26 mouse cellular contexts compared by ENCODE assay signal in genomic region chr12:116574720-116575119, GRCm38 (mm10).
A peak's percentile ranks its signal among the peaks of the same experiment; 100 is the strongest.
DNase-seq lines count a peak whose midpoint lies in the region; ATAC-seq and TF ChIP-seq lines count a peak whose summit lies in the region.
"Had no signal": no experiment of that assay in that cellular context is flagged by ENCODE, and none has a peak within 500 bp of the region (broad histone marks: within the 10 kb centered on the region; RNA-seq: fewer than 3 reads in every experiment).

No protein-coding gene starts in this region.

- ATAC-seq in forebrain, embryonic 16.5 days = peak; percentile 48; the same call in 1 of the 2 replicates
- ATAC-seq in forebrain, embryonic 14.5 days = no peak
- ATAC-seq in hindbrain, embryonic 16.5 days = peak; percentile 43
- no peak for ATAC-seq in hindbrain, embryonic 12.5 days (ENCODE audit: low FRiP score)
- peak; percentile 72 for ATAC-seq in neural tube, embryonic 15.5 days (ENCODE audit: low FRiP score)
- ATAC-seq: CD4-positive, CD25-positive, alpha-beta regulatory T cell, adult 4 months; inflammation-experienced regulatory T-cells, adult 6 months had no signal

- no peak for DNase-seq in forebrain, embryonic 14.5 days (ENCODE audit: low spot score)
- no peak for DNase-seq in left cerebral cortex, adult 2 months (ENCODE audit: extremely low spot score in 1 of 2, low spot score in 2 of 2)
- no peak for DNase-seq in left cerebral cortex, adult 18-20 months (ENCODE audit: low spot score in 2 of 2)
- DNase-seq: adrenal gland, postnatal 14 days; cerebellum, adult 18-20 months; gastrocnemius, postnatal 36 days; heart, adult 18-20 months; heart, postnatal 36 days; lung, adult 2 months; lung, postnatal 10 days; midbrain, embryonic 14.5 days; thymus, adult 2 months; thymus, postnatal 36 days had no signal

- no peak for TF ChIP-seq CTCF in left cerebral cortex, adult 2 months (IDR thresholded peaks at IDR 0.05)

- intact Hi-C loops in left cerebral cortex, adult 2 months (cut with DNase I) = no loop called here

- H3K9me3 ChIP-seq in forebrain, embryonic 16.5 days (ENCODE audit: control insufficient read depth, low read length) = no peaks in the 10 kb centered on the region
- H3K9me3 ChIP-seq in forebrain, embryonic 14.5 days (replicated peaks; ENCODE audit: control insufficient read depth, low read length) = no peaks in the 10 kb centered on the region
- no peaks in the 10 kb centered on the region for H3K9me3 ChIP-seq in hindbrain, embryonic 16.5 days (ENCODE audit: control insufficient read depth, low read length)
- H3K9me3 ChIP-seq in hindbrain, embryonic 12.5 days (replicated peaks) = no peaks in the 10 kb centered on the region
- H3K9me3 ChIP-seq in neural tube, embryonic 15.5 days (replicated peaks) = no peaks in the 10 kb centered on the region
- H3K9me3 ChIP-seq: embryonic facial prominence, embryonic 15.5 days; kidney, embryonic 15.5 days; limb, embryonic 10.5 days; limb, embryonic 15.5 days had no signal

- 65% methylated on average over 5 of the region's 5 CpGs for WGBS in forebrain, embryonic 16.5 days
- WGBS in forebrain, embryonic 14.5 days = 80% methylated on average over 5 of the region's 5 CpGs
- 66% methylated on average over 5 of the region's 5 CpGs for WGBS in hindbrain, embryonic 16.5 days
- 84% methylated on average over 5 of the region's 5 CpGs for whole genome bisulfite sequencing in hindbrain, embryonic 12.5 days
- 46% methylated on average over 5 of the region's 5 CpGs for WGBS in neural tube, embryonic 15.5 days

- no peaks in the 10 kb centered on the region for H3K36me3 ChIP-seq in forebrain, embryonic 16.5 days (ENCODE audit: control insufficient read depth, insufficient read depth)
- H3K36me3 ChIP-seq in forebrain, embryonic 14.5 days (ENCODE audit: control insufficient read depth, insufficient read depth, low read length) = no peaks in the 10 kb centered on the region
- H3K36me3 ChIP-seq in hindbrain, embryonic 16.5 days (ENCODE audit: control insufficient read depth, insufficient read depth, low read length) = no peaks in the 10 kb centered on the region
- H3K36me3 ChIP-seq in hindbrain, embryonic 12.5 days = no peaks in the 10 kb centered on the region
- H3K36me3 ChIP-seq in neural tube, embryonic 15.5 days = no peaks in the 10 kb centered on the region
- H3K36me3 ChIP-seq: embryonic facial prominence, embryonic 15.5 days; kidney, embryonic 15.5 days; limb, embryonic 10.5 days; limb, embryonic 15.5 days had no signal

- H3K27ac ChIP-seq in forebrain, embryonic 16.5 days (ENCODE audit: low read length) = peak overlapping the region; percentile 72
- H3K27ac ChIP-seq in forebrain, embryonic 14.5 days (ENCODE audit: low read depth, low read length) = no peak overlapping the region
- H3K27ac ChIP-seq in hindbrain, embryonic 16.5 days (ENCODE audit: low read depth, low read length) = peak overlapping the region; percentile 48
- no peak overlapping the region for H3K27ac ChIP-seq in hindbrain, embryonic 12.5 days
- H3K27ac ChIP-seq in left cerebral cortex, adult 2 months = peak overlapping the region; percentile 50
- H3K27ac ChIP-seq in neural tube, embryonic 15.5 days (replicated peaks) = peak overlapping the region; percentile 63
- H3K27ac ChIP-seq: embryonic facial prominence, embryonic 15.5 days; kidney, embryonic 15.5 days; limb, embryonic 10.5 days; limb, embryonic 15.5 days; liver, embryonic 14.5 days; macrophage had no signal

- H3K4me3 ChIP-seq in forebrain, embryonic 16.5 days (replicated peaks; ENCODE audit: low read length) = no peak overlapping the region
- H3K4me3 ChIP-seq in forebrain, embryonic 14.5 days (ENCODE audit: low read depth, low read length) = no peak overlapping the region
- H3K4me3 ChIP-seq in hindbrain, embryonic 16.5 days (ENCODE audit: low read length) = no peak overlapping the region
- H3K4me3 ChIP-seq in hindbrain, embryonic 12.5 days = no peak overlapping the region
- H3K4me3 ChIP-seq in left cerebral cortex, adult 2 months = no peak overlapping the region
- H3K4me3 ChIP-seq in neural tube, embryonic 15.5 days (replicated peaks) = no peak overlapping the region
- H3K4me3 ChIP-seq: embryonic facial prominence, embryonic 15.5 days; kidney, embryonic 15.5 days; limb, embryonic 10.5 days; limb, embryonic 15.5 days had no signal

- H3K9ac ChIP-seq in forebrain, embryonic 16.5 days (replicated peaks; ENCODE audit: low read depth, low read length) = no peak overlapping the region
- no peak overlapping the region for H3K9ac ChIP-seq in forebrain, embryonic 14.5 days (ENCODE audit: low read length)
- no peak overlapping the region for H3K9ac ChIP-seq in hindbrain, embryonic 16.5 days (ENCODE audit: low read depth, low read length)
- no peak overlapping the region for H3K9ac ChIP-seq in hindbrain, embryonic 12.5 days
- no peak overlapping the region for H3K9ac ChIP-seq in neural tube, embryonic 15.5 days (replicated peaks)
- H3K9ac ChIP-seq: embryonic facial prominence, embryonic 15.5 days; kidney, embryonic 15.5 days; limb, embryonic 15.5 days; liver, embryonic 14.5 days had no signal

- no peak overlapping the region for H3K4me2 ChIP-seq in forebrain, embryonic 16.5 days (ENCODE audit: low read length)
- H3K4me2 ChIP-seq in forebrain, embryonic 14.5 days (ENCODE audit: low read length) = no peak overlapping the region
- H3K4me2 ChIP-seq in hindbrain, embryonic 16.5 days (ENCODE audit: low read length) = no peak overlapping the region
- H3K4me2 ChIP-seq in hindbrain, embryonic 12.5 days (replicated peaks) = no peak overlapping the region
- H3K4me2 ChIP-seq in neural tube, embryonic 15.5 days = no peak overlapping the region
- H3K4me2 ChIP-seq: embryonic facial prominence, embryonic 15.5 days; heart, embryonic 11.5 days; kidney, embryonic 15.5 days; limb, embryonic 15.5 days had no signal

- H3K27me3 ChIP-seq in forebrain, embryonic 16.5 days (replicated peaks; ENCODE audit: control insufficient read depth, insufficient read depth, low read length) = no peaks in the 10 kb centered on the region
- no peaks in the 10 kb centered on the region for H3K27me3 ChIP-seq in forebrain, embryonic 14.5 days (replicated peaks; ENCODE audit: control insufficient read depth, insufficient read depth, low read length)
- H3K27me3 ChIP-seq in hindbrain, embryonic 16.5 days (replicated peaks; ENCODE audit: control insufficient read depth, insufficient read depth, low read length) = no peaks in the 10 kb centered on the region
- no peaks in the 10 kb centered on the region for H3K27me3 ChIP-seq in hindbrain, embryonic 12.5 days
- no peaks in the 10 kb centered on the region for H3K27me3 ChIP-seq in neural tube, embryonic 15.5 days (replicated peaks)
- H3K27me3 ChIP-seq: embryonic facial prominence, embryonic 15.5 days; kidney, embryonic 15.5 days; limb, embryonic 15.5 days had no signal

- peaks cover 5% of the 10 kb centered on the region for H3K4me1 ChIP-seq in forebrain, embryonic 16.5 days (replicated peaks; ENCODE audit: control insufficient read depth, insufficient read depth, low read length)
- H3K4me1 ChIP-seq in forebrain, embryonic 14.5 days (ENCODE audit: control insufficient read depth, insufficient read depth, low read length) = no peaks in the 10 kb centered on the region
- peaks cover 3% of the 10 kb centered on the region; the same call in 1 of the 2 replicates for H3K4me1 ChIP-seq in hindbrain, embryonic 16.5 days (ENCODE audit: control insufficient read depth, insufficient read depth, low read depth, low read length)
- H3K4me1 ChIP-seq in hindbrain, embryonic 12.5 days = no peaks in the 10 kb centered on the region
- H3K4me1 ChIP-seq in neural tube, embryonic 15.5 days = peaks cover 26% of the 10 kb centered on the region; the same call in 1 of the 2 replicates
- H3K4me1 ChIP-seq: embryonic facial prominence, embryonic 15.5 days; kidney, embryonic 15.5 days; limb, embryonic 10.5 days; limb, embryonic 15.5 days had no signal

Comparison
In these comparisons a context has a peak if more than half of its experiments do, and no peak if none do; other contexts are left out.
1. ATAC-seq: peak in forebrain, embryonic 16.5 days (single experiment), hindbrain, embryonic 16.5 days (single experiment) and neural tube, embryonic 15.5 days (single experiment); none in forebrain, embryonic 14.5 days (single experiment) and hindbrain, embryonic 12.5 days (single experiment).
2. H3K27ac ChIP-seq: peak in forebrain, embryonic 16.5 days (single experiment), hindbrain, embryonic 16.5 days (single experiment), left cerebral cortex, adult 2 months (single experiment) and neural tube, embryonic 15.5 days (single experiment); none in forebrain, embryonic 14.5 days (single experiment) and hindbrain, embryonic 12.5 days (single experiment).